Mouse (Mus musculus) hindbrain, postnatal 0 days (tissue): Measurements from ENCODE around the gene Olfr1065. TPM values are rescaled to one million over a fixed set of nuclear protein-coding genes. Genes with fewer than 3 reads are reported as not detected.

Experiments used
- ATAC-seq: fragments of 200-750 bp; cut with Nextera tagmentation; 2 replicates; pipeline ENCODE4 v1.8.0; 2017; ENCODE audit warnings: mild to moderate bottlenecking, moderate TSS enrichment, moderate library complexity
- DNase-seq: peaks from one replicate; pipeline ENCODE4 v3.0.0-alpha.2; 2015; ENCODE audit warnings: low spot score
- H3K27ac ChIP-seq: fragments of 300-500 bp; sonication (generic); 2 replicates; pipeline ENCODE4 v1.5.1; 2014; ENCODE audit warnings: mild to moderate bottlenecking
- H3K27me3 ChIP-seq: fragments of 300-500 bp; sonication (generic); 2 replicates; pipeline ENCODE4 v1.6.1; 2014; ENCODE audit warnings: low read length, mixed read lengths; ENCODE audit not compliant: insufficient read depth
- H3K36me3 ChIP-seq: fragments of 300-500 bp; sonication (generic); 2 replicates; pipeline ENCODE4 v1.6.1; 2014; ENCODE audit warnings: low read length, mixed read lengths; ENCODE audit not compliant: insufficient read depth
- H3K4me1 ChIP-seq: fragments of 300-500 bp; sonication (generic); 2 replicates; pipeline ENCODE4 v1.6.1; 2014; ENCODE audit warnings: antibody characterized with exemption, low read length, mixed read lengths; ENCODE audit not compliant: insufficient read depth
- H3K4me2 ChIP-seq: fragments of 300-500 bp; sonication (generic); 2 replicates; pipeline ENCODE4 v1.6.1; 2014; ENCODE audit warnings: low read depth, mild to moderate bottlenecking, low read length, moderate library complexity, mixed read lengths
- H3K4me3 ChIP-seq: fragments of 300-500 bp; sonication (generic); 2 replicates; pipeline ENCODE4 v1.5.1; 2014; ENCODE audit warnings: low read length
- H3K9ac ChIP-seq: fragments of 300-500 bp; sonication (generic); replicated peaks from 2 replicates; pipeline ENCODE4 v1.6.1; 2014; ENCODE audit warnings: mild to moderate bottlenecking, low read length, moderate library complexity, mixed read lengths
- H3K9me3 ChIP-seq: fragments of 300-500 bp; sonication (generic); 2 replicates; pipeline ENCODE4 v1.6.1; 2016; ENCODE audit warnings: low read length, mixed read lengths
- CTCF ChIP-seq: IDR thresholded peaks from 2 replicates; pipeline ENCODE4 v1.5.1; 2016; ENCODE audit warnings: antibody characterized with exemption, control low read depth, low read depth
- WGBS: fragments of 180-500 bp; shearing (Covaris S2); extraction: QIAGEN DNeasy Blood & Tissue Kit; methylation state at CpG from one replicate; pipeline ENCODE4 v1.1.7; 2014; 5-methylcytosine and 5-hydroxymethylcytosine counted together
- polyA plus RNA-seq: library from polyadenylated mRNA; unstranded; fragments of >200 nt; fragmentation: Nextera tagmentation; extraction: Ambion mirVana; gene quantifications from 2 replicates; pipeline ENCODE4 v1.2.1, GENCODE M21; 2015
- total RNA-seq: library from RNA; depleted of rRNA; stranded (reverse); fragments of >200 nt; gene quantifications from 2 replicates; pipeline ENCODE4 v1.2.3, GENCODE M21; 2014; rRNA removed

The Olfr1065 gene
- total and polyA plus RNA-seq, 2 experiments from 2014 or later: not detected

DNA sequence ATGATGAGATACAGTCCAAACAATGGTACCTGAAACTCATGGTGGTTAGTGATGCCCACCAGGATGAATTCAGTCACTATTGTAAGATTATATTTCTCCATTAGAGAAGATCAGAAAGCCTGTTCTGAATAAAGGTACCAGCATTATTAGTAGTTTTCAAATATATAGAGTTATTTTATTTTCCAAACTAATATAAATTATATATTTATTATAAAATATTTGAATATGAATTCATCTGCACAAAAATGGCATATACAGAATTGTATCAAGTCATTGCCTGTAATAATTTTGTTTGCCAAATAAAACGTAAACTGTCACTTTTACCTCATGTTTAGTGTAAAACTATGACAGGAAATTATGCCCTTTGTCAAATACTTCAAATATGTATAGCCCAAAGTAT, 36.4 kb downstream of the Olfr1065 start, which contains the start of gene Olfr1061:
Gene Olfr1061, minus strand, starts transcription at position 101 of the 400 bp plus-strand sequence.
- no peaks in the 10 kb centered on the region for H3K36me3 ChIP-seq
- ATAC-seq (no peak), DNase-seq (no peak)
- no peak within 1 kb of the TSS for H3K4me2 ChIP-seq
- no peaks in the 10 kb centered on the region for H3K9me3 ChIP-seq
- no peaks in the 10 kb centered on the region for H3K27me3 ChIP-seq
- no peak within 1 kb of the TSS for H3K27ac ChIP-seq
- TF ChIP-seq CTCF: no peak
- H3K4me1 ChIP-seq: no peaks in the 10 kb centered on the region
- no peak within 1 kb of the TSS for H3K4me3 ChIP-seq
- WGBS: 91% methylated on average over 1 of the region's 1 CpGs
- H3K9ac ChIP-seq: no peak within 1 kb of the TSS

DNA sequence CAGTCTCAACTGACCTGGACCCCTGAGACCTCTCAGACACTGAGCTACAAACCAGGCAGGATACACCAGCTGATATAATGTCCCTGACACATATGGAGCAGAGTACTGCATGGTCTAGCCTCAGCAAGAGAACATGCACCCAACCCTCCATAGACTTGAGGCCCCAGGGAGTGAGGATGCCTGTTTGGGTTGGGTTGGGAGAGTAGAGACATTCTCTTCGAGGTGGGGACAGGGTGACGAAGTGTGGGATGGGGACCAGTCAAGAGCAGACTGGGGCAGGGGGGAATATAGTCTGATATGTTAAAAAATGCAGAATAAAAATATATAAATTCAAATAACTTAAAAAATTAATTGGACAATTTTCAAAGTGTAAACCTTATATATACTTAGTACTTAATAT, 55.3 kb downstream of the Olfr1065 start:
- H3K9ac ChIP-seq: no peak overlapping the region
- WGBS: 85% methylated on average over 2 of the region's 2 CpGs
- H3K4me3 ChIP-seq: no peak overlapping the region
- no peak overlapping the region for H3K4me2 ChIP-seq
- TF ChIP-seq CTCF: no peak
- no peak for DNase-seq
- no peaks in the 10 kb centered on the region for H3K27me3 ChIP-seq
- H3K36me3 ChIP-seq: no peaks in the 10 kb centered on the region
- no peaks in the 10 kb centered on the region for H3K4me1 ChIP-seq
- ATAC-seq: no peak; the same call in 1 of the 2 replicates
- H3K9me3 ChIP-seq: no peaks in the 10 kb centered on the region
- H3K27ac ChIP-seq: no peak overlapping the region

Other genes with a start within 250 kb of the Olfr1065 start
- not detected in 2 replicates for gene Olfr1045, start 247.6 kb downstream of the Olfr1065 start, total RNA-seq
- not detected in 2 replicates for gene Olfr1045, start 247.6 kb downstream of the Olfr1065 start, polyA plus RNA-seq
- not detected in 2 replicates for gene Olfr1046, start 231.3 kb downstream of the Olfr1065 start, total RNA-seq
- not detected in 2 replicates for gene Olfr1046, start 231.3 kb downstream of the Olfr1065 start, polyA plus RNA-seq
- gene Olfr1047, start 219.2 kb downstream of the Olfr1065 start, total RNA-seq: not detected in 2 replicates
- gene Olfr1047, start 219.2 kb downstream of the Olfr1065 start, polyA plus RNA-seq: not detected in 2 replicates
- gene Olfr1048, start 210.3 kb downstream of the Olfr1065 start, total RNA-seq: not detected in 2 replicates
- gene Olfr1048, start 210.3 kb downstream of the Olfr1065 start, polyA plus RNA-seq: not detected in 2 replicates
- gene Olfr1049, start 192.3 kb downstream of the Olfr1065 start, total RNA-seq: not detected in 2 replicates
- not detected in 2 replicates for gene Olfr1049, start 192.3 kb downstream of the Olfr1065 start, polyA plus RNA-seq
- gene Olfr1051, start 171.5 kb downstream of the Olfr1065 start, total RNA-seq: not detected in 2 replicates
- not detected in 2 replicates for gene Olfr1051, start 171.5 kb downstream of the Olfr1065 start, polyA plus RNA-seq
- gene Olfr1052, start 158.1 kb downstream of the Olfr1065 start, total RNA-seq: 0.37 TPM in 1 of 2 replicates, not detected in the other
- gene Olfr1052, start 158.1 kb downstream of the Olfr1065 start, polyA plus RNA-seq: not detected in 2 replicates
- not detected in 2 replicates for gene Olfr1053, start 135.3 kb downstream of the Olfr1065 start, total RNA-seq
- not detected in 2 replicates for gene Olfr1053, start 135.3 kb downstream of the Olfr1065 start, polyA plus RNA-seq
- gene Olfr1054, start 115.2 kb downstream of the Olfr1065 start, total RNA-seq: not detected in 2 replicates
- not detected in 2 replicates for gene Olfr1054, start 115.2 kb downstream of the Olfr1065 start, polyA plus RNA-seq
- gene Olfr1055, start 100.3 kb downstream of the Olfr1065 start, total RNA-seq: not detected in 2 replicates
- gene Olfr1055, start 100.3 kb downstream of the Olfr1065 start, polyA plus RNA-seq: not detected in 2 replicates
- gene Olfr1056, start 88.1 kb downstream of the Olfr1065 start, total RNA-seq: not detected in 2 replicates
- gene Olfr1056, start 88.1 kb downstream of the Olfr1065 start, polyA plus RNA-seq: not detected in 2 replicates
- gene Olfr1057, start 72.2 kb downstream of the Olfr1065 start, total RNA-seq: not detected in 2 replicates
- not detected in 2 replicates for gene Olfr1057, start 72.2 kb downstream of the Olfr1065 start, polyA plus RNA-seq
- gene Olfr1058, start 62.0 kb downstream of the Olfr1065 start, total RNA-seq: not detected in 2 replicates
- gene Olfr1058, start 62.0 kb downstream of the Olfr1065 start, polyA plus RNA-seq: not detected in 2 replicates
- not detected in 2 replicates for gene Olfr1061, start 36.5 kb downstream of the Olfr1065 start, total RNA-seq
- not detected in 2 replicates for gene Olfr1061, start 36.5 kb downstream of the Olfr1065 start, polyA plus RNA-seq
- not detected in 2 replicates for gene Olfr1062, start 23.8 kb downstream of the Olfr1065 start, total RNA-seq
- not detected in 2 replicates for gene Olfr1062, start 23.8 kb downstream of the Olfr1065 start, polyA plus RNA-seq
- not detected in 2 replicates for gene Olfr1066, start 5.7 kb upstream of the Olfr1065 start, total RNA-seq
- not detected in 2 replicates for gene Olfr1066, start 5.7 kb upstream of the Olfr1065 start, polyA plus RNA-seq
- not detected in 2 replicates for gene Olfr228, start 36.8 kb upstream of the Olfr1065 start, total RNA-seq
- gene Olfr228, start 36.8 kb upstream of the Olfr1065 start, polyA plus RNA-seq: not detected in 2 replicates
- not detected in 2 replicates for gene Olfr1076, start 57.9 kb upstream of the Olfr1065 start, total RNA-seq
- not detected in 2 replicates for gene Olfr1076, start 57.9 kb upstream of the Olfr1065 start, polyA plus RNA-seq
- not detected in 2 replicates for gene Olfr1079, start 91.9 kb upstream of the Olfr1065 start, total RNA-seq
- not detected in 2 replicates for gene Olfr1079, start 91.9 kb upstream of the Olfr1065 start, polyA plus RNA-seq
- not detected in 2 replicates for gene Olfr1080, start 107.6 kb upstream of the Olfr1065 start, total RNA-seq
- not detected in 2 replicates for gene Olfr1080, start 107.6 kb upstream of the Olfr1065 start, polyA plus RNA-seq
- not detected in 2 replicates for gene Olfr1082, start 148.4 kb upstream of the Olfr1065 start, total RNA-seq
- gene Olfr1082, start 148.4 kb upstream of the Olfr1065 start, polyA plus RNA-seq: not detected in 2 replicates
- gene Olfr1084, start 189.1 kb upstream of the Olfr1065 start, total RNA-seq: not detected in 2 replicates
- gene Olfr1084, start 189.1 kb upstream of the Olfr1065 start, polyA plus RNA-seq: not detected in 2 replicates
- not detected in 2 replicates for gene Olfr1085, start 211.4 kb upstream of the Olfr1065 start, total RNA-seq
- not detected in 2 replicates for gene Olfr1085, start 211.4 kb upstream of the Olfr1065 start, polyA plus RNA-seq
- not detected in 2 replicates for gene Olfr1086, start 229.5 kb upstream of the Olfr1065 start, total RNA-seq
- not detected in 2 replicates for gene Olfr1086, start 229.5 kb upstream of the Olfr1065 start, polyA plus RNA-seq
- gene Olfr1087, start 247.8 kb upstream of the Olfr1065 start, total RNA-seq: not detected in 2 replicates
- not detected in 2 replicates for gene Olfr1087, start 247.8 kb upstream of the Olfr1065 start, polyA plus RNA-seq